Mouse (Mus musculus): ENCODE results near the gene Notch1.

Notch1 gene

GRCm38 (mm10) chr2:26410931-26411411 lies 105.5 kb downstream of the Notch1 start:
- peak; percentile 80 to 90 for DNase-seq (ENCODE audit: inconsistent age in 2 of 2, low spot score in 1 of 2)

GRCm38 (mm10) chr2:26410091-26410490 lies 106.4 kb downstream of the Notch1 start:
- DNase-seq (ENCODE audit: inconsistent age in 2 of 2, low spot score in 1 of 2), result peak in 1 of 2 experiments; percentile 45

GRCm38 (mm10) chr2:26409362-26409761 lies 107.1 kb downstream of the Notch1 start:
- no peak for DNase-seq (ENCODE audit: inconsistent age in 2 of 2, low spot score in 1 of 2)

GRCm38 (mm10) chr2:26408515-26409356 lies 107.7 kb downstream of the Notch1 start, which contains the start of gene Inpp5e:
Gene Inpp5e (minus strand): TSS chr2:26409203.
- DNase-seq (ENCODE audit: inconsistent age in 2 of 2, low spot score in 1 of 2), result peak; percentile 97 to 99
